Mouse (Mus musculus) MEL-GATA-1-ER (cell line): ENCODE data around the gene Igfbp7.

ENCODE experiments used
- DNase-seq: peaks from one replicate; pipeline ENCODE4 v3.0.0-alpha.2; 2012; ENCODE audit warnings: low read depth; ENCODE audit errors: extremely low read depth

Gene Igfbp7

DNA sequence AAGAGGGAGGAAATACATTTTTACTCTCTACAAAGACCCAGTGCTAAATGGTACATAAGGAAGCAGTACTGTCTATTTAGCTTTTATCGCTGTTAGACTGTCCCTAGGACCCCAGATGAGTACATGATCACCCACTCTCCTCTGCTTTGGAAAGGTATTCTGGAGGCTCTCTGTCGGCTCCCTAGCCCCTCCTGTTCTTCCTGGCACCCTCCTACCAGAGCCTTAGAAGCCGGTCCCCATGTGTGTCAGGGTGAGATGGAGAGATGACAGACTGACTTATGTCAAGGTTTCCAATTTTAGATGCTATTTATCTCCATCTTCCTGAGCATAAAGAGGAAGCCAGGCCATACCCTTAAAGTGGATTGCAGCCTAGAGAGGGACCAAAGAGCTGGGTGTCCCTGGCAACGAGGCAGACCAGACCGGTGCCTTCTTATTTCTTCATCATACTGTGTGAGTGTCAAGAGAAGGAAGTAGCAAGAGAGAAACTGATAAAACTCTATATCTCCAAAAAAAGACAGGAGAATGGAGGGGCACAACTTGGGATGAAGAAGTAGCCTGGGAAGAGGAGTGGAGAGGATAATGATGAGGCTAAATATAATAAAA is 2.3 kb downstream of the Igfbp7 start:
- no peak for DNase-seq

DNA sequence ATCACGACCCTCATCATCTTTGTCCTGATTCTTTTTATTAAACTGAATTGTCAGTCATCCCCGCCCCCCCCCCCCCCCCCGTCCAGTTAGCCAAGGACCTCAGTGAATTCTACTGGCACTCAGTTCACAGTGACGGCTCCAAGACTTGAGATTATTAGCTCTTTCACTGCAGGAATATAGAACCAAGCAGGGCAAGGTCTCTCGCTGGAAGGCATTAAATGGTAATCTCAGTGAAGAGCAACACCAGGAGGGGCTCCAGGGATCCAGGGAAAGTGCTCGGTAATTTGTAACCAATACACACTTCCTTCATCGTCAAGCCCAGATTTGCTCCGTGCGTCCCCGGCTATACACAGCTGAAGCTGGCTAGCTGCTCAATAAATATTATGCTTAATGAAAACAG is 2.9 kb downstream of the Igfbp7 start:
- no peak for DNase-seq

GRCm38 (mm10) chr5:77402901-77403300 is 4.9 kb downstream of the Igfbp7 start:
- DNase-seq: no peak

DNA sequence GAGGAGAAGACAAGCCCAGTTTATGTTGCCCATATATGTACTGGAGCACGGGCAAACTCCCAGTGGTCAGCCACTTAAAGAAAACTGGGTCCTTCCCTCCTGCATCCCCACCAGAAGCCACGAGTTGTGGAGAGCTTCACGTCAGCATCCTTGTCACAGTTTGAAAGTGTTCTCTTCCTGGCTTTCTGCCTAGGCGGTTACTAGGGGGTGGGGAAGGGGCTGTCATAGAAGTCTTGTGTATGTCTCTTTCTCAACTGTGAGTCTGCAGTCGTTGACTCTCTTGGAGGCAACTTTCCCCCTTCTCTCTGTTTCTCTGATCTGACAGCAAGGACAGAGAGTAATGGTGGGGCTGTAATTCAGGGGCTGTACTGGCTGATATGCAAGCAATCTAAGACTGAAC is 5.7 kb downstream of the Igfbp7 start:
- no peak for DNase-seq

- no peak for DNase-seq
Measured at GRCm38 (mm10) chr5:77400823-77401222, 7.0 kb downstream of the Igfbp7 start.

DNA sequence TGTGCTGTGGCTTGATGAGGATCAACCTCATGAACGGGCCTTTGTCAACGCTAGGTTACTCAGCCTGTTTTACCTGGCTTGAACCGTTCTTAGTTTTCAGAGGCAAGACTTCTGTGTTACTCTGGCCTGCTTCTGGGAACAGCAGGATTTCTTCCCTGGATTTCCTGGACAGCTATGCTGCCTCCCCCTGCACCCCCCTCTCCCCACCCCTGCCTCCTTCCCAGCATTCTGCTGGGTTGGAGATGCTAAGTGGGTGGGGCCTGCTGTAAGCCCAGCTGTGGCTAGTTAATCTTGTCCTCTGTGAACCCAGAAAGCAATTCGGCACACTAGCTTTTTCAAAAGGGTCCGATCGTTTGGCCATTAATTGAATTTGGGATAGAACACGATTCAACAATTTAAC is 7.7 kb downstream of the Igfbp7 start:
- DNase-seq: no peak

GRCm38 (mm10) chr5:77399076-77399475 is 8.8 kb downstream of the Igfbp7 start:
- DNase-seq: no peak

DNA sequence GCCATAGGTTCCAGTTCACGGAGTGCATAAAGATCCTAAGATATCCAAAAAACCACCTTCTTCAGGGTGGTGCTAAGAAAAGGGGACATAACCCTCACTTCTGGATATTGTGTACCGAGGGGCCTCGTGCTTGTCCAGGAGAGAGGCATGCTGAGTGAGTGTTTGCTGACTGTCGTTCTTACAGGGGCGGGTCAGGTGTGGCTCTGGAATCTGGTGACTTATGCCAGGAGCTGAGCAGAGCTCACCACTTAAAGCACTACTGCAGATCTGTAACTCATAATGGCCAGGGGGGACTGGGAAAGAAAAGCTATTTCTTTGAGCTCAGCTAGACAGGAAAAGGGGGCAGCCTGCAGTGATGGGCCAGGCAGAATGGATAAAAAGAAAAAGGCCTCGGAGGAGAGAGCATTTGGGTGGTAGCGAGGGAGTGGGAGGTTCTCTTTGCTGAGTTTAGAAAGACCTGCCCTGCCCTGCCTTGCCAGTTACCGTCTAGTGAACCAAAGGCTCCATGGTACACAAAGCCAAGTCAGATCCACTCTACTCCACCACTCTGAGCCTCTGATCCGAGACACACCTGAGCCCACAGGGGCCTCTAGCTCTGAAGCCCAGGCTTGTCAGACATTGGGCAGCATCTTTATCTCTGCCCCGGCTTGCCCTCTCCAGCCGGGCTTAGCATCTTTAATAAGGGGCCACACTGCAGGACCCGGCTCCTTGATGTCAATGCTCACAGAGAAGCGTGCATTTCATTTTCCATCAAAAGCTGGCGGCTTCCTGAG is 9.4 kb downstream of the Igfbp7 start:
- DNase-seq: no peak

DNA sequence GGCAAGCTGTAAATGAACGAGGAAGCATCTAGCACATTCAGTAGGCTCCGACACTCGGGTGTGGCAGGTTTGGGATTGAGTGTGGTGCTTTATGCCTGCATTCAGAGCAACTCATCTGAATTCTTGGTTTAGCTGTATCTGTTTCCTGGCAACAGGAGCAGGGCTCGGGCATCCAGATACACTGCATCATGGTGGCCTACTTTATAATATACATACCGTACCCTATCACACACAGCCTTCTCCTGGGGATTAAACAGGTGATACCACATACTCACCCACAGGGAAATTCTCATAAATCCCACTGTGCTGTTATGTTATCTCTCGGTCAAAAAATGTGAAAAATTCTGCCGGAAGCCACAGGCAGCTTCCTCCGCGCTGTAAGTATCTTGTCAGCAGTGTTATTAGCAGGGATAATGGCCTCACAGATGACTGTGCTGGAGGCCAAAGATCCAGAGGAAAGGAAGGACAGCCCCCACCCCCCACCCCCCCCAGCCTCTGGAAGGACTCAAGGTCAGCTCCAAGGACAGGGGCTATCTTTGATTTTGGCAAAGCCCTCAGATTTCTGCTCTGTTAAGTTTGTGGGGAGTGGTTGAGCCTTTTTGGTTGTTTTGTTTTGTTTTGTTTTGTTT is 13.7 kb downstream of the Igfbp7 start:
- no peak for DNase-seq

DNA sequence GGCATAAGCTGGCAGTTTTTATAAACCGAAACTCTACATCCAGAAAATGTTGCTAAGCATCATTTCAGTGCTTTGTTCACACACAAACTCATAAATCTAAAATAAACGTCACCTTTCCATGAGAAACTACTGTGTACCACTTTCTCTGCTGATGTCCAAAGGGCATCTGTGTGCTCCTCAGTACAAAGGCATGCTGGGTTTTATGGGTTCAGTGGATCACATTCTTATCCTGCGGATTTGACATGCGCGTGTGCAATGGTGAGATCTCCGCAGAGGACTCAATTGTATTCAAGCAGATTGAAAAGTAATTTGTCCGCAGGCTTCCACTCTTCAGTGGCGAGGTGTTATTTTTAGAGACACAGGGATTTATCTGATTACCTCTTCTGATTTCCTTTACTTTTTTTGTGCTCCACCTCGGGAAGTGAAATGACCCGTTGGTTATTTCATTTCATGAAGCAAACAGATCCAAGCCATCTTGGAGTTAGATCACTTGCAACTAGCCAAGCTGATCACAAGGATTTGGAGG is 14.7 kb downstream of the Igfbp7 start:
- DNase-seq: no peak

DNA sequence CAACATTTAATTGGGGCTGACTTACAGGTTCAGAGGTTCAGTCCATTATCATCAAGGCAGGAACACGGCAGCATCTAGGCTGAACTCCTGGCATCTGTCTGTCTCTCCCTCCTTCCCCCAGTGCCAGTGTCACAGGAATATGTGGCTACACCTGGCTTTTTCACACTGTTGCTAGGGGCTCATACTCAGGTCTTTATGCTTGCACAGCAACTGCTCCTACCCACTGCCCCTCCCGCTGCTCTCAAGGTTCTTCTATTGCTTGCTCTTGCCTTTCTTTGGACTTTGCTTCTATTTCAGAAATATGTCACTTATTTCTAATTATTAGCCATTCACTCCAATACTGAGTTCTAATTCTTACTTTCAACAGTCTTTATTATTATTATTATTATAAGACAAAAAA is 17.6 kb downstream of the Igfbp7 start:
- no peak for DNase-seq

- DNase-seq: no peak
Measured at GRCm38 (mm10) chr5:77388359-77388758, 19.5 kb downstream of the Igfbp7 start.

GRCm38 (mm10) chr5:77387414-77387704 is 20.5 kb downstream of the Igfbp7 start:
- no peak for DNase-seq

DNA sequence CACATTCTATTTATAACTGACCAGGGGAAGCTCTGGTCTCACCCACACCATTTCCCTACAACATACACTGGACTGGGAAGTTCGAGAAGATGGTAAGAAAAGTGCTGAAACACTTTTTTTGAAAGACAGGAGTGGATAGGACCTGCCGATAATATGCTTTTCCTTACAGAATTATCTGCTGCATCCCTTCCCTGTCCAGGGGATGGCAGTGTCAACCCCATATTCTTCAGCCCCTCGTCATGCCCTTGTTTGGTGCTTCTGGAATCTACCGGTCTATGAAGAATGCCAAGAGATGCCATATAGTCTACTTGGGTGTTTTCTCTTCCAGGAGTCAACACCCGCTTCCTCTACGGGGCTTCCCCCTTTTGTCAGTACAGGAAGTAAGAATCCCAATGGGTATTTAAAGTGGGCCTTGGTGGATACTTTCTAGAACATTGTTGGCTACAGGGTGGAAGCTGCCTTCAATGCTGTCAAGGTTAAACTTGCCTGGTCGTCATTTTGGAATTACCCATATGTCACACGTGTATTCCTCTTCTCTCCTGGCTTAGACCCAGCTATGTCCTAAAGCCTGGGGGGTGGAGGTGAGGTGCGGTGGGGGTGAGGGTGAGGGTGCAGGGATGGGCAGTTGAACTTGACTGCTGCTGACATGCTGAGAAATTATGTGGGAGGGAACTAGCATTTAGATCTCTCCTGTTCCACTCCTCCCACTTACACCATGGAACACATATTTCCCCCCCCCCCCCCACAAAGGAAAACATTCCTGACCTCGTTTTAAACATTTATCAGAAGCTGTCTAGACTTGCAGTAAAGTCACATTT is 21.0 kb downstream of the Igfbp7 start:
- no peak for DNase-seq

GRCm38 (mm10) chr5:77385900-77386595 is 21.8 kb downstream of the Igfbp7 start:
- no peak for DNase-seq

DNA sequence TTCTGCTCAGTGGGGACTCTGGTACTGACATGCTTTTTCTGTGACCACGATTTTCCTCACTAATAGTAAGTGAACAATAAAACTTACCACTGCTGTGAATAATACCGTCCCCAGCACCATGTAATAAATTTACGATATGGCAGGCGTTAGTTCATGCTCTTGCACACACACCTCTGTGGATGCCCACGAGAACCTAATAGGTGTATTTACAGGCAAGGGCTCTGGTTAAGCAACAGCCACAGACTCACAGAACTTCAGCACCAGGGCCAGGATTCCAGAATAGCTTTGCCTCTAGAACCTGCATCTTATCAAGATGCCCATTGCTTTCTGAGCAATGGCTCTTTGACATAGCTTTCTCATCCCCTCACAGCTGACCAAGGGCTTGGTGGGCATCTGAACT is 22.6 kb downstream of the Igfbp7 start:
- no peak for DNase-seq

GRCm38 (mm10) chr5:77384724-77385123 is 23.1 kb downstream of the Igfbp7 start:
- no peak for DNase-seq

DNA sequence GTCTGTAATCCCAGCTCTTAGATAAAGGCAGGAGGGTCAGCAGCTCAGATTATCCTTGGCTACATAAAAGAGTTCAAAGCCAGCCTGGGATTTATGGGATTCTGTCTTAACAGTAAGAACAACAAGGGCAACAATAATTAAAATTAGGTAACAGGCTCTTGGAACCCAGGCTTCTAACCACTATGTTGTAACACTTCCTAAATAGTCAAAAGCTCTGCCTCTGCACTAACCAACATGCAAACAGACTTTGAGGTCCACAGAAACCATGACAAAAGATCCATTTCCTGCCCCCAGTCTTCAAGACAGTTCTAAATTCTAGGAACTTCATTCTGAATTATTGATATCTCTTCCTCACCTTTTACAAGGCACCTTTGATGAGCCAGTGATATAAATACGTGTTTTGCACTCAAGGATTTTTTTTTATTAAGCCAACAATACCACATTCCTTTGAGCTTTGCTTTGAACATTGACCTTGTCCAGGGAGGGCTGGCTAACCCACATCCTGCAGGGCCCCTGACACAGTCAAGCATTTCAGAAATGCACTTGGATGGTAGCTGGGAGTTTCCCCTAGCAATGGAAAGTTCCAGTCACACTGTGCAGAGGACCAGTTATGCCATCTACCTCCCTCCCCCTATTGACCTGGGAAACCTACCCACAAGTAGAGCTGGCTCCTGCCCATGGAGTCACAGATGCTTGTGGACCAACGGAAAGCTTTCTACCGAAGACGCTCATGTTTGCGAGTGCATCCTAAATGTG is 23.9 kb downstream of the Igfbp7 start:
- no peak for DNase-seq

DNA sequence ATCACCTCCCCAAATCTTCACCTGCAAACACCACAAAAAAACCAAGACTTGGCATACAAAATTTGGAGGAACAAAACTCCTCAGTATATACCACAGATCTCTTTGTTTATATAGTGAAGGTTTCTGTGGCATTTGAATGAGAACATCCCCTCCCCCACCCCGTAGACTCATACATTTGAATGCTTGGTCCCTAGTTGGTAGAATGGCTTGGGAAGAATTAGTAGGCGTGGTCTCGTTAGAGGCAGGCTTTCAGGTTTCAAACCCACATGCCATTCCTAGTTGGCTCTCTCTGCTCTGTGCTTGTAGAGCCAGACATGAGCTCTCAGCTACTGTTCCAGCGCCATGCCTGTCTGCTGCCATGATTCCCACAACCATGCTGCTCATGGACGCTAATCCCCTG is 26.2 kb downstream of the Igfbp7 start:
- DNase-seq: no peak

DNA sequence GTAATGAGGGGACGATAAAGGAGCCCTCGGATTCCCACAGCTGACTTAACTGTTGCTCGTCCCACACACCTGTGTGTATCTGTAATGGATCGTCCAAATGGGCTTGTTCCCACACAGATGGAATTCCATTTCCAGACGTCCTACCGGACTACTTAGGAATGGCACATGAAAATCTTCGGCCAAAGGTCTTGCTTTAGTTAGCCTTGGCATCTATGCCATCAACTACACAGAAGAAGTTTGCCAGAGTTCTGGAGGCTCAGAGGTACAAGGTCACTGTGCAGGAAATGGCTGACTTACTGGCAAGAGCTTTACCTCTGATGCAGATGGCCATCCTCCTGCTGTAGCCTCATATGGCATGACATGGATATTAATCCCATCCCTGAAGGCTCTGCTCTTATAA is 26.6 kb downstream of the Igfbp7 start:
- DNase-seq: no peak
